ENCODE assay signal across 11 mouse cellular contexts in the genomic region with DNA sequence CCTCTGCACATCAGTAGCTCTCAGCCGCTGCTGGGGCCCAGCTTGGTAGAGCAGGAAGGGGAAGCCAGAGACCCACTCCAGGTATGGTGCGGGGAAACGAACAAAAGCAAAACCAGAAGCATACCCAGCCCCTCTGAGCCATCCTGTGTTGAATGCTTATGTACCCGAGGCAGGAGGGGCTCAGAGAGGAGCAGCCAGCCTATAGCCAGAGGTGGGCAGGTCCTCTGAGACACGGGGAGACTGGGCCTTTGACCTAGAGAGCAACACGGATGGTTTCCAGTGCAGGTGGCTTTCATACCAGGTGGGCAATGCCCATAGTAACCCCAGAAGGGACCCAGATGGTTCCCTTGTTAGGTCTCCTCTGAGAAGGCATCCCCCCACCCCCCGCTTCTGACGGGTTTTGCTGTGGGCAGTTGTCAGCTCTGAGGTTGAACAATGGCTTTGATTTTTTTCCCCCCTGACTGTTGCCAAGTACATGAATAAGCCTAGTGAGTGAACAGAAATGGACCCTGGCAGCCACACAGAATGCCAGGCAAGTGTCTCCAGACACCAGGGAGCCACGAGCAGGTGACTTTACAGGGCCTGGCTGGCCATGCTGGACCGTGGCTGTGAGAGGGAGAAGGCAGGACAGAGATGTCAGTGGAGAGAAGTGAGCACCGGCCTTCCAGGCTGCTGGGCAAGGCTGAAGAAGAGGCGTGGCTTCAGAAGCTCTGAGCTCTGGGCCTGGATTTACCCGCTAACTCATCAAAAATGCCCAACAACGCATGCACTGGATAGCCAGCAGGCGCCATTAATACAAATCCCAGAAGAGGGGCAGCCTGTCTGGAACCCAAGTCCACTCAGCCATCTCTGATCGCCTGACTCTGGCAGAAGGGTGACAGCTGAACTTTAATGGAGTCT.
DNase-seq lines count a peak whose midpoint lies in the region; ATAC-seq and TF ChIP-seq lines count a peak whose summit lies in the region.
"Had no signal": no experiment of that assay in that cellular context is flagged by ENCODE, and none has a peak within 500 bp of the region (broad histone marks: within the 10 kb centered on the region; RNA-seq: fewer than 3 reads in every experiment).

No protein-coding gene starts in this region.

- H3K4me1 ChIP-seq in heart, embryonic 11.5 days (ENCODE audit: control insufficient read depth, insufficient read depth, low read length), result peaks cover 3% of the 10 kb centered on the region; the same call in 1 of the 2 replicates
- H3K4me1 ChIP-seq in heart, embryonic 15.5 days (replicated peaks), result peaks cover 12% of the 10 kb centered on the region
- H3K4me1 ChIP-seq in midbrain, embryonic 16.5 days (ENCODE audit: control insufficient read depth, insufficient read depth, low read length), result no peaks in the 10 kb centered on the region
- peaks cover 13% of the 10 kb centered on the region for H3K4me1 ChIP-seq in liver, postnatal 0 days (ENCODE audit: insufficient read depth)

- peak; percentile 26 to 54 for DNase-seq in heart, adult 18-20 months
- DNase-seq in retina, postnatal 1 day, result peak; percentile 48
- no peak for DNase-seq in retina, embryonic 14.5 days (ENCODE audit: low spot score)
- no peak for DNase-seq in spleen, adult 18-20 months
- DNase-seq in liver, postnatal 0 days, result no peak
- DNase-seq: adrenal gland, postnatal 25 days had no signal

- no peak for TF ChIP-seq EP300 in liver, postnatal 0 days (IDR thresholded peaks at IDR 0.05; ENCODE audit: low read depth)

- H3K27me3 ChIP-seq in heart, embryonic 11.5 days (ENCODE audit: control insufficient read depth, insufficient read depth, low read length), result 0 out of 2 replicates have a peak, but pooled peaks cover 2% of the 10 kb centered on the region
- no peaks in the 10 kb centered on the region for H3K27me3 ChIP-seq in heart, embryonic 15.5 days
- H3K27me3 ChIP-seq in midbrain, embryonic 16.5 days (ENCODE audit: control insufficient read depth, insufficient read depth, low read depth, low read length), result no peaks in the 10 kb centered on the region
- H3K27me3 ChIP-seq in liver, postnatal 0 days (ENCODE audit: insufficient read depth, low read length), result no peaks in the 10 kb centered on the region

- no peak overlapping the region for H3K27ac ChIP-seq in heart, embryonic 11.5 days (ENCODE audit: low read depth, low read length)
- H3K27ac ChIP-seq in heart, embryonic 15.5 days, result 0 out of 2 replicates have a peak overlapping the region, but pooled peaks have one; percentile 8
- no peak overlapping the region for H3K27ac ChIP-seq in midbrain, embryonic 16.5 days (ENCODE audit: low read length)
- no peak overlapping the region for H3K27ac ChIP-seq in liver, postnatal 0 days (ENCODE audit: low read depth)
- H3K27ac ChIP-seq: limb, embryonic 10.5 days had no signal

- 67% methylated on average over 16 of the region's 16 CpGs for WGBS in heart, embryonic 11.5 days (ENCODE audit: insufficient replicate concordance)
- WGBS in heart, embryonic 15.5 days, result 61% methylated on average over 16 of the region's 16 CpGs
- WGBS in midbrain, embryonic 16.5 days, result 58% methylated on average over 16 of the region's 16 CpGs
- 60% methylated on average over 16 of the region's 16 CpGs for WGBS in liver, postnatal 0 days (ENCODE audit: insufficient replicate concordance)

- H3K4me3 ChIP-seq in heart, embryonic 11.5 days (ENCODE audit: low read depth, low read length), result no peak overlapping the region
- H3K4me3 ChIP-seq in heart, embryonic 15.5 days, result no peak overlapping the region
- H3K4me3 ChIP-seq in midbrain, embryonic 16.5 days (ENCODE audit: low read depth, low read length), result no peak overlapping the region
- no peak overlapping the region for H3K4me3 ChIP-seq in liver, postnatal 0 days (ENCODE audit: low read depth, low read length)
- H3K4me3 ChIP-seq: erythroblast, embryonic 14.5 days; limb, embryonic 10.5 days had no signal

- no peak for TF ChIP-seq CTCF in liver, postnatal 0 days (IDR thresholded peaks at IDR 0.05; ENCODE audit: low read depth)

- no peak overlapping the region for H3K4me2 ChIP-seq in heart, embryonic 11.5 days
- no peak overlapping the region for H3K4me2 ChIP-seq in heart, embryonic 15.5 days
- H3K4me2 ChIP-seq in midbrain, embryonic 16.5 days (ENCODE audit: low read length), result no peak overlapping the region
- H3K4me2 ChIP-seq in liver, postnatal 0 days (ENCODE audit: low read depth, low read length), result no peak overlapping the region

- H3K9me3 ChIP-seq in heart, embryonic 11.5 days (replicated peaks; ENCODE audit: control insufficient read depth, low read length), result no peaks in the 10 kb centered on the region
- H3K9me3 ChIP-seq in heart, embryonic 15.5 days (replicated peaks), result no peaks in the 10 kb centered on the region
- no peaks in the 10 kb centered on the region for H3K9me3 ChIP-seq in midbrain, embryonic 16.5 days (replicated peaks; ENCODE audit: control insufficient read depth, low read length, poor library complexity, severe bottlenecking)
- no peaks in the 10 kb centered on the region for H3K9me3 ChIP-seq in liver, postnatal 0 days (ENCODE audit: low read length)
- H3K9me3 ChIP-seq: limb, embryonic 10.5 days had no signal

- no peak for ATAC-seq in heart, embryonic 11.5 days (replicated peaks; ENCODE audit: insufficient number of reproducible peaks, low FRiP score, low TSS enrichment)
- ATAC-seq in heart, embryonic 15.5 days (replicated peaks; ENCODE audit: insufficient number of reproducible peaks, insufficient read depth, low FRiP score, low read depth), result no peak
- ATAC-seq in midbrain, embryonic 16.5 days, result peak; percentile 45
- ATAC-seq in liver, postnatal 0 days, result no peak

- no peaks in the 10 kb centered on the region for H3K36me3 ChIP-seq in heart, embryonic 11.5 days (ENCODE audit: control insufficient read depth, insufficient read depth, low read length)
- H3K36me3 ChIP-seq in heart, embryonic 15.5 days, result no peaks in the 10 kb centered on the region
- no peaks in the 10 kb centered on the region for H3K36me3 ChIP-seq in midbrain, embryonic 16.5 days (ENCODE audit: control insufficient read depth, insufficient read depth, low read length)
- no peaks in the 10 kb centered on the region for H3K36me3 ChIP-seq in liver, postnatal 0 days (replicated peaks; ENCODE audit: insufficient read depth, low read length)
- H3K36me3 ChIP-seq: limb, embryonic 10.5 days had no signal

- no peak overlapping the region for H3K9ac ChIP-seq in heart, embryonic 11.5 days (ENCODE audit: low read depth, low read length)
- H3K9ac ChIP-seq in heart, embryonic 15.5 days, result no peak overlapping the region
- no peak overlapping the region for H3K9ac ChIP-seq in midbrain, embryonic 16.5 days (ENCODE audit: low read depth, low read length)
- no peak overlapping the region for H3K9ac ChIP-seq in liver, postnatal 0 days (replicated peaks)

Comparison
In these comparisons a context has a peak if more than half of its experiments do, and no peak if none do; other contexts are left out.
1. DNase-seq: peak in heart, adult 18-20 months (2 of 2) and retina, postnatal 1 day (single experiment); none in retina, embryonic 14.5 days (single experiment), spleen, adult 18-20 months (0 of 2) and liver, postnatal 0 days (single experiment).